Mouse (Mus musculus): ENCODE measurements at regions not wholly inside any gene's neighbourhood (a gene's known extent, or its start where the extent isn't known, plus 50 kb on each side); places are given as distances from the start of the nearest gene placed in this dataset.

GRCm38 (mm10) chr8:42442786-42443185, 698.5 kb downstream of the Triml1 start:
- Histone ChIP-seq H3K27me3 (ENCODE audit: control insufficient read depth, insufficient read depth, low read length) (no peaks in the 10 kb centered on the region), H3K4me2 (ENCODE audit: low read depth, severe bottlenecking) (no peak overlapping the region), H3K9ac (ENCODE audit: low read length) (no peak overlapping the region), H3K4me1 (ENCODE audit: control insufficient read depth, insufficient read depth, low read length) (no peaks in the 10 kb centered on the region), H3K4me3 (ENCODE audit: low read depth, low read length) (no peak overlapping the region), H3K36me3 (ENCODE audit: control insufficient read depth, insufficient read depth, low read length) (no peaks in the 10 kb centered on the region), H3K27ac (replicated peaks; ENCODE audit: low read depth, low read length) (no peak overlapping the region), H3K9me3 (ENCODE audit: control insufficient read depth, low read length) (no peaks in the 10 kb centered on the region)
- DNase-seq (ENCODE audit: low spot score) (no peak), ATAC-seq (ENCODE audit: insufficient number of reproducible peaks, low FRiP score, low TSS enrichment, low read depth) (no peak)

- 39% methylated on average over 2 of the region's 2 CpGs for WGBS
Observed at GRCm38 (mm10) chr8:42402632-42403031, 738.7 kb downstream of the Triml1 start.

GRCm38 (mm10) chr8:42396886-42397285, 744.4 kb downstream of the Triml1 start:
- H3K4me3 ChIP-seq (ENCODE audit: low read depth, low read length) = no peak overlapping the region
- no peak overlapping the region for H3K27ac ChIP-seq (replicated peaks; ENCODE audit: low read depth, low read length)
- ATAC-seq (ENCODE audit: insufficient number of reproducible peaks, low FRiP score, low TSS enrichment, low read depth) (no peak), DNase-seq (ENCODE audit: low spot score) (no peak)
- no peaks in the 10 kb centered on the region for H3K36me3 ChIP-seq (ENCODE audit: control insufficient read depth, insufficient read depth, low read length)
- H3K4me2 ChIP-seq (ENCODE audit: low read depth, severe bottlenecking) = no peak overlapping the region
- H3K9me3 ChIP-seq (ENCODE audit: control insufficient read depth, low read length) = no peaks in the 10 kb centered on the region
- no peaks in the 10 kb centered on the region for H3K4me1 ChIP-seq (ENCODE audit: control insufficient read depth, insufficient read depth, low read length)
- H3K9ac ChIP-seq (ENCODE audit: low read length) = no peak overlapping the region
- 89% methylated on average over 3 of the region's 3 CpGs for whole genome bisulfite sequencing
- H3K27me3 ChIP-seq (ENCODE audit: control insufficient read depth, insufficient read depth, low read length) = no peaks in the 10 kb centered on the region

More at GRCm38 (mm10) chr8:42402632-42403031, 738.7 kb downstream of the Triml1 start:
- Histone ChIP-seq H3K4me2 (ENCODE audit: low read depth, severe bottlenecking) (no peak overlapping the region), H3K9ac (ENCODE audit: low read length) (no peak overlapping the region), H3K27me3 (ENCODE audit: control insufficient read depth, insufficient read depth, low read length) (no peaks in the 10 kb centered on the region), H3K4me1 (ENCODE audit: control insufficient read depth, insufficient read depth, low read length) (no peaks in the 10 kb centered on the region), H3K4me3 (ENCODE audit: low read depth, low read length) (no peak overlapping the region), H3K9me3 (ENCODE audit: control insufficient read depth, low read length) (no peaks in the 10 kb centered on the region), H3K36me3 (ENCODE audit: control insufficient read depth, insufficient read depth, low read length) (no peaks in the 10 kb centered on the region), H3K27ac (replicated peaks; ENCODE audit: low read depth, low read length) (no peak overlapping the region)
- DNase-seq (ENCODE audit: low spot score) (no peak), ATAC-seq (ENCODE audit: insufficient number of reproducible peaks, low FRiP score, low TSS enrichment, low read depth) (no peak)

GRCm38 (mm10) chr8:42388816-42389215, 752.5 kb downstream of the Triml1 start:
- no peak overlapping the region for H3K9ac ChIP-seq (ENCODE audit: low read length)
- H3K4me1 ChIP-seq (ENCODE audit: control insufficient read depth, insufficient read depth, low read length) = no peaks in the 10 kb centered on the region
- WGBS = 86% methylated on average over 3 of the region's 3 CpGs
- H3K36me3 ChIP-seq (ENCODE audit: control insufficient read depth, insufficient read depth, low read length) = no peaks in the 10 kb centered on the region
- H3K27ac ChIP-seq (replicated peaks; ENCODE audit: low read depth, low read length) = no peak overlapping the region
- H3K27me3 ChIP-seq (ENCODE audit: control insufficient read depth, insufficient read depth, low read length) = no peaks in the 10 kb centered on the region
- no peaks in the 10 kb centered on the region for H3K9me3 ChIP-seq (ENCODE audit: control insufficient read depth, low read length)
- ATAC-seq (ENCODE audit: insufficient number of reproducible peaks, low FRiP score, low TSS enrichment, low read depth) (no peak), DNase-seq (ENCODE audit: low spot score) (no peak)
- no peak overlapping the region for H3K4me2 ChIP-seq (ENCODE audit: low read depth, severe bottlenecking)
- H3K4me3 ChIP-seq (ENCODE audit: low read depth, low read length) = no peak overlapping the region

- Histone ChIP-seq H3K4me2 (ENCODE audit: low read depth, severe bottlenecking) (no peak overlapping the region), H3K27ac (replicated peaks; ENCODE audit: low read depth, low read length) (no peak overlapping the region), H3K9me3 (ENCODE audit: control insufficient read depth, low read length) (no peaks in the 10 kb centered on the region), H3K9ac (ENCODE audit: low read length) (no peak overlapping the region), H3K4me3 (ENCODE audit: low read depth, low read length) (no peak overlapping the region), H3K4me1 (ENCODE audit: control insufficient read depth, insufficient read depth, low read length) (no peaks in the 10 kb centered on the region), H3K36me3 (ENCODE audit: control insufficient read depth, insufficient read depth, low read length) (no peaks in the 10 kb centered on the region), H3K27me3 (ENCODE audit: control insufficient read depth, insufficient read depth, low read length) (no peaks in the 10 kb centered on the region)
- no peak for DNase-seq (ENCODE audit: low spot score)
- no peak for ATAC-seq (ENCODE audit: insufficient number of reproducible peaks, low FRiP score, low TSS enrichment, low read depth)
- 64% methylated on average over 3 of the region's 3 CpGs for WGBS
Observed at GRCm38 (mm10) chr8:42348073-42348603, 793.1 kb downstream of the Triml1 start.

- H3K36me3 ChIP-seq (ENCODE audit: control insufficient read depth, insufficient read depth, low read length) = no peaks in the 10 kb centered on the region
- WGBS = 84% methylated on average over 9 of the region's 9 CpGs
- no peaks in the 10 kb centered on the region for H3K9me3 ChIP-seq (ENCODE audit: control insufficient read depth, low read length)
- no peak overlapping the region for H3K9ac ChIP-seq (ENCODE audit: low read length)
- H3K4me3 ChIP-seq (ENCODE audit: low read depth, low read length) = no peak overlapping the region
- H3K27me3 ChIP-seq (ENCODE audit: control insufficient read depth, insufficient read depth, low read length) = no peaks in the 10 kb centered on the region
- H3K4me1 ChIP-seq (ENCODE audit: control insufficient read depth, insufficient read depth, low read length) = no peaks in the 10 kb centered on the region
- ATAC-seq (ENCODE audit: insufficient number of reproducible peaks, low FRiP score, low TSS enrichment, low read depth) (no peak), DNase-seq (ENCODE audit: low spot score) (no peak)
- no peak overlapping the region for H3K27ac ChIP-seq (replicated peaks; ENCODE audit: low read depth, low read length)
- no peak overlapping the region for H3K4me2 ChIP-seq (ENCODE audit: low read depth, severe bottlenecking)
Observed at GRCm38 (mm10) chr8:42334708-42335107, 806.6 kb downstream of the Triml1 start.

- no peak for DNase-seq (ENCODE audit: low spot score)
- Histone ChIP-seq H3K4me2 (ENCODE audit: low read depth, severe bottlenecking) (no peak overlapping the region), H3K27me3 (ENCODE audit: control insufficient read depth, insufficient read depth, low read length) (no peaks in the 10 kb centered on the region), H3K9ac (ENCODE audit: low read length) (no peak overlapping the region), H3K4me3 (ENCODE audit: low read depth, low read length) (no peak overlapping the region), H3K36me3 (ENCODE audit: control insufficient read depth, insufficient read depth, low read length) (no peaks in the 10 kb centered on the region), H3K27ac (replicated peaks; ENCODE audit: low read depth, low read length) (no peak overlapping the region), H3K9me3 (ENCODE audit: control insufficient read depth, low read length) (no peaks in the 10 kb centered on the region), H3K4me1 (ENCODE audit: control insufficient read depth, insufficient read depth, low read length) (no peaks in the 10 kb centered on the region)
- 77% methylated on average over 4 of the region's 4 CpGs for WGBS
- no peak for ATAC-seq (ENCODE audit: insufficient number of reproducible peaks, low FRiP score, low TSS enrichment, low read depth)
Observed at GRCm38 (mm10) chr8:42324663-42325062, 816.6 kb downstream of the Triml1 start.

GRCm38 (mm10) chr8:42322862-42323261, 818.4 kb downstream of the Triml1 start:
- no peak overlapping the region for H3K4me3 ChIP-seq (ENCODE audit: low read depth, low read length)

GRCm38 (mm10) chr8:42311060-42311459, 830.2 kb downstream of the Triml1 start:
- WGBS = 89% methylated on average over 1 of the region's 1 CpGs
- ATAC-seq (ENCODE audit: insufficient number of reproducible peaks, low FRiP score, low TSS enrichment, low read depth) = no peak

More at GRCm38 (mm10) chr8:42322862-42323261, 818.4 kb downstream of the Triml1 start:
- no peak overlapping the region for H3K9ac ChIP-seq (ENCODE audit: low read length)
- ATAC-seq (ENCODE audit: insufficient number of reproducible peaks, low FRiP score, low TSS enrichment, low read depth) = no peak
- H3K9me3 ChIP-seq (ENCODE audit: control insufficient read depth, low read length) = no peaks in the 10 kb centered on the region
- H3K4me1 ChIP-seq (ENCODE audit: control insufficient read depth, insufficient read depth, low read length) = no peaks in the 10 kb centered on the region
- no peak overlapping the region for H3K27ac ChIP-seq (replicated peaks; ENCODE audit: low read depth, low read length)
- no peaks in the 10 kb centered on the region for H3K27me3 ChIP-seq (ENCODE audit: control insufficient read depth, insufficient read depth, low read length)
- H3K36me3 ChIP-seq (ENCODE audit: control insufficient read depth, insufficient read depth, low read length) = no peaks in the 10 kb centered on the region
- DNase-seq (ENCODE audit: low spot score) = no peak
- H3K4me2 ChIP-seq (ENCODE audit: low read depth, severe bottlenecking) = no peak overlapping the region

More at GRCm38 (mm10) chr8:42311060-42311459, 830.2 kb downstream of the Triml1 start:
- Histone ChIP-seq H3K36me3 (ENCODE audit: control insufficient read depth, insufficient read depth, low read length) (no peaks in the 10 kb centered on the region), H3K4me1 (ENCODE audit: control insufficient read depth, insufficient read depth, low read length) (no peaks in the 10 kb centered on the region), H3K4me2 (ENCODE audit: low read depth, severe bottlenecking) (no peak overlapping the region), H3K9ac (ENCODE audit: low read length) (no peak overlapping the region), H3K9me3 (ENCODE audit: control insufficient read depth, low read length) (no peaks in the 10 kb centered on the region), H3K4me3 (ENCODE audit: low read depth, low read length) (no peak overlapping the region), H3K27me3 (ENCODE audit: control insufficient read depth, insufficient read depth, low read length) (no peaks in the 10 kb centered on the region), H3K27ac (replicated peaks; ENCODE audit: low read depth, low read length) (no peak overlapping the region)
- no peak for DNase-seq (ENCODE audit: low spot score)

All from limb, embryonic 11.5 days (tissue).